ENCODE assay signal across 8 mouse cellular contexts in genomic region chr5:117357129-117357477, GRCm38 (mm10). TPM values are rescaled to one million over a fixed set of nuclear protein-coding genes. Genes with fewer than 3 reads are reported as not detected.
DNase-seq lines count a peak whose midpoint lies in the region; ATAC-seq and TF ChIP-seq lines count a peak whose summit lies in the region.

Gene Wsb2, plus strand, starts transcription at chr5:117357304.

- peak within 1 kb of the TSS; percentile 92 for H3K4me3 ChIP-seq in embryonic facial prominence, embryonic 12.5 days
- peak within 1 kb of the TSS; percentile 95 for H3K4me3 ChIP-seq in limb, embryonic 14.5 days (replicated peaks; ENCODE audit: low read length)
- peak within 1 kb of the TSS; percentile 79 for H3K4me3 ChIP-seq in midbrain, embryonic 15.5 days
- peak within 1 kb of the TSS; percentile 85 for H3K4me3 ChIP-seq in spleen, adult 2 months (ENCODE audit: extremely low read depth, insufficient read depth, insufficient read length)

- no peaks in the 10 kb centered on the region for H3K9me3 ChIP-seq in embryonic facial prominence, embryonic 12.5 days
- no peaks in the 10 kb centered on the region for H3K9me3 ChIP-seq in limb, embryonic 14.5 days (ENCODE audit: control insufficient read depth, low read length)
- H3K9me3 ChIP-seq in midbrain, embryonic 15.5 days: no peaks in the 10 kb centered on the region

- peaks cover 30% of the 10 kb centered on the region for H3K4me1 ChIP-seq in embryonic facial prominence, embryonic 12.5 days
- H3K4me1 ChIP-seq in limb, embryonic 14.5 days (ENCODE audit: control insufficient read depth, insufficient read depth, low read length): peaks cover 23% of the 10 kb centered on the region
- peaks cover 40% of the 10 kb centered on the region for H3K4me1 ChIP-seq in midbrain, embryonic 15.5 days
- peaks cover 13% of the 10 kb centered on the region; the same call in 1 of the 2 replicates for H3K4me1 ChIP-seq in spleen, adult 2 months (ENCODE audit: control insufficient read depth, insufficient read depth, insufficient read length)

- H3K27me3 ChIP-seq in embryonic facial prominence, embryonic 12.5 days: no peaks in the 10 kb centered on the region
- H3K27me3 ChIP-seq in limb, embryonic 14.5 days (ENCODE audit: control insufficient read depth, insufficient read depth, low read length): no peaks in the 10 kb centered on the region
- no peaks in the 10 kb centered on the region for H3K27me3 ChIP-seq in midbrain, embryonic 15.5 days (replicated peaks)
- no peaks in the 10 kb centered on the region for H3K27me3 ChIP-seq in spleen, adult 2 months (ENCODE audit: control insufficient read depth, insufficient read depth, low read length)

- 0 out of 2 replicates have a peak, but pooled peaks have one; percentile 15 for TF ChIP-seq POLR2A in limb, embryonic 14.5 days (IDR thresholded peaks at IDR 0.05; ENCODE audit: borderline replicate concordance, extremely low read depth, insufficient read depth, insufficient read length)
- TF ChIP-seq POLR2A in spleen, adult 2 months (IDR thresholded peaks at IDR 0.05; ENCODE audit: low read depth, low read length): no peak

- 0% methylated on average over 4 of the region's 54 CpGs for WGBS in embryonic facial prominence, embryonic 12.5 days
- WGBS in limb, embryonic 14.5 days: 2% methylated on average over 18 of the region's 54 CpGs
- under 1% methylated on average over 22 of the region's 54 CpGs for WGBS in midbrain, embryonic 15.5 days
- WGBS in spleen, adult 2 months: 0% methylated on average over 10 of the region's 54 CpGs

- no peak for TF ChIP-seq CTCF in spleen, adult 2 months (IDR thresholded peaks at IDR 0.05; ENCODE audit: extremely low read depth, insufficient read depth, insufficient read length, insufficient replicate concordance)

- H3K36me3 ChIP-seq in embryonic facial prominence, embryonic 12.5 days: no peaks in the 10 kb centered on the region
- H3K36me3 ChIP-seq in limb, embryonic 14.5 days (ENCODE audit: control insufficient read depth, insufficient read depth, low read length): no peaks in the 10 kb centered on the region
- no peaks in the 10 kb centered on the region for H3K36me3 ChIP-seq in midbrain, embryonic 15.5 days (replicated peaks)
- no peaks in the 10 kb centered on the region for H3K36me3 ChIP-seq in spleen, adult 2 months (ENCODE audit: control insufficient read depth, insufficient read depth, low read length)

- peak; percentile 84 to 85 for DNase-seq in left cerebral cortex, adult 18-20 months (ENCODE audit: low spot score in 2 of 2)
- DNase-seq in left cerebral cortex, adult 11 months (ENCODE audit: low spot score): no peak
- peak; percentile 90 to 92 for DNase-seq in heart, adult 18-20 months
- DNase-seq in kidney, adult 18-20 months: peak; percentile 83
- DNase-seq in limb, embryonic 14.5 days (ENCODE audit: low spot score): peak; percentile 54
- peak; percentile 44 to 87 for DNase-seq in spleen, adult 2 months (ENCODE audit: low read depth in 1 of 2, low spot score in 2 of 2)

- H3K9ac ChIP-seq in embryonic facial prominence, embryonic 12.5 days: peak within 1 kb of the TSS; percentile 89
- H3K9ac ChIP-seq in limb, embryonic 14.5 days (ENCODE audit: low read depth, low read length, severe bottlenecking): peak within 1 kb of the TSS; percentile 89
- H3K9ac ChIP-seq in midbrain, embryonic 15.5 days: peak within 1 kb of the TSS; percentile 95

- peak within 1 kb of the TSS; percentile 86 for H3K27ac ChIP-seq in embryonic facial prominence, embryonic 12.5 days
- H3K27ac ChIP-seq in limb, embryonic 14.5 days (replicated peaks; ENCODE audit: low read depth, low read length): peak within 1 kb of the TSS; percentile 87
- peak within 1 kb of the TSS; percentile 91 for H3K27ac ChIP-seq in midbrain, embryonic 15.5 days
- H3K27ac ChIP-seq in spleen, adult 2 months (ENCODE audit: insufficient read depth, low read length): peak within 1 kb of the TSS; percentile 68

- ATAC-seq in embryonic facial prominence, embryonic 12.5 days (ENCODE audit: insufficient number of reproducible peaks, insufficient read depth, low FRiP score, low TSS enrichment): peak; percentile 70
- ATAC-seq in limb, embryonic 14.5 days (ENCODE audit: low FRiP score, low read depth): peak; percentile 85
- ATAC-seq in midbrain, embryonic 15.5 days (replicated peaks): peak; percentile 84

- peak within 1 kb of the TSS; percentile 89 for H3K4me2 ChIP-seq in embryonic facial prominence, embryonic 12.5 days (replicated peaks)
- peak within 1 kb of the TSS; percentile 73 for H3K4me2 ChIP-seq in limb, embryonic 14.5 days (replicated peaks; ENCODE audit: low read depth, low read length, severe bottlenecking)
- H3K4me2 ChIP-seq in midbrain, embryonic 15.5 days: peak within 1 kb of the TSS; percentile 95

RNA-seq across cellular contexts. Expression of gene Wsb2, which starts in this region (rescaled TPM):
- 100 to 1,000 TPM; 305 to 313 TPM for total RNA-seq in left cerebral cortex, adult 18-20 months (2021)
- polyA plus RNA-seq in embryonic facial prominence, embryonic 12.5 days (2016; fragmentation: Nextera tagmentation; extraction: Ambion mirVana): 67.6 and 68.9 TPM in 2 replicates
- 100 to 1,000 TPM in 1 of 2 experiments, 10 to 100 TPM in 1; 95.7 to 123 TPM for total RNA-seq in heart, adult 18-20 months (2021)
- 59.5 and 81.6 TPM in 2 replicates for polyA plus RNA-seq in limb, embryonic 14.5 days (2012; rRNA removed)
- polyA plus RNA-seq in limb, embryonic 14.5 days (2014; fragmentation: Nextera tagmentation; extraction: Ambion mirVana): 66.2 and 69.4 TPM in 2 replicates
- polyA plus RNA-seq in midbrain, embryonic 15.5 days (2015; fragmentation: Nextera tagmentation; extraction: Ambion mirVana): 290 and 311 TPM in 2 replicates
- polyA plus RNA-seq in spleen, adult 2 months (2012; rRNA removed): 43.4 and 56.1 TPM in 2 replicates
